Mouse (Mus musculus): ENCODE data around the gene Clasp2.

GRCm38 (mm10) chr9:113855441-113855840 lies 114.2 kb downstream of the Clasp2 start:
- TF ChIP-seq CTCF (IDR thresholded peaks at IDR 0.05; ENCODE audit: control insufficient read depth, insufficient read depth, insufficient replicate concordance, low read depth, low read length) (no peak), POLR2A (IDR thresholded peaks at IDR 0.05; ENCODE audit: control insufficient read depth, low read depth, low read length) (no peak)

All from testis, adult 2 months (tissue).